Mouse (Mus musculus) CD4-positive, CD25-positive, alpha-beta regulatory T cell, adult 4 months (primary cell): ENCODE results near the gene Vbp1. TPM values are rescaled to one million over a fixed set of nuclear protein-coding genes. Genes with fewer than 3 reads are reported as not detected.
A peak's percentile ranks its signal among the peaks of the same experiment; 100 is the strongest.
"Not testable (repeated sequence)": the region's sequence is repeated elsewhere in the genome, so short reads cannot be mapped to it uniquely, and the experiment has no call there.

Experiments used
- ATAC-seq: one replicate; pipeline ENCODE4 v1.8.0; 2017
- polyA plus RNA-seq, 2 experiments: library from polyadenylated mRNA; unstranded; fragments of 100-300 nt; shearing (Covaris generic); gene quantifications; one replicate each; pipeline ENCODE4 v1.2.1; 2017

Vbp1 gene
- 100 to 1,000 TPM in 1 of 2 experiments, 10 to 100 TPM in 1; 98.7 to 111 TPM for polyA plus RNA-seq

GRCm38 (mm10) chrX:75514179-75514972 lies at the start of gene Vbp1:
Gene Vbp1, plus strand, starts transcription at chrX:75514299.
- ATAC-seq, result peak; percentile 100

GRCm38 (mm10) chrX:75475182-75475644 lies 38.9 kb upstream of the Vbp1 start:
- not testable (repeated sequence) for ATAC-seq

GRCm38 (mm10) chrX:75489886-75490285 lies 24.2 kb upstream of the Vbp1 start:
- ATAC-seq, result no peak

GRCm38 (mm10) chrX:75513787-75514178 lies 316 bp upstream of the Vbp1 start:
- ATAC-seq, result peak; percentile 1

GRCm38 (mm10) chrX:75577582-75578324 lies 63.7 kb downstream of the Vbp1 start, which contains the start of gene Rab39b:
Gene Rab39b, minus strand, starts transcription at chrX:75578231.
- peak; percentile 89 for ATAC-seq

GRCm38 (mm10) chrX:75578539-75578938 lies 64.4 kb downstream of the Vbp1 start:
- ATAC-seq, result no peak

Other genes starting within 250 kb of the Vbp1 start
- gene Fundc2, start 131.9 kb upstream of the Vbp1 start, polyA plus RNA-seq, result 100 to 1,000 TPM in 1 of 2 experiments, 10 to 100 TPM in 1; 54.5 to 131 TPM
- gene F8, start 131.7 kb upstream of the Vbp1 start, polyA plus RNA-seq, result under 1 TPM; 0.42 to 0.73 TPM
- 10 to 100 TPM; 18.4 to 20.1 TPM for gene Cmc4, start 97.7 kb upstream of the Vbp1 start, polyA plus RNA-seq
- 1 to 10 TPM; 6.9 to 8.5 TPM for gene Mtcp1, start 97.7 kb upstream of the Vbp1 start, polyA plus RNA-seq
- 10 to 100 TPM; 47.7 to 75.2 TPM for gene Brcc3, start 97.7 kb upstream of the Vbp1 start, polyA plus RNA-seq
- 1 to 10 TPM; 1.7 to 1.8 TPM for gene Rab39b, start 63.9 kb downstream of the Vbp1 start, polyA plus RNA-seq